Mouse (Mus musculus): ENCODE data around the gene Als2. TPM values are rescaled to one million over a fixed set of nuclear protein-coding genes. Genes with fewer than 3 reads are reported as not detected.

Gene Als2
- polyA plus RNA-seq, 1 experiment from 2014 or later = 13.5 TPM

DNA sequence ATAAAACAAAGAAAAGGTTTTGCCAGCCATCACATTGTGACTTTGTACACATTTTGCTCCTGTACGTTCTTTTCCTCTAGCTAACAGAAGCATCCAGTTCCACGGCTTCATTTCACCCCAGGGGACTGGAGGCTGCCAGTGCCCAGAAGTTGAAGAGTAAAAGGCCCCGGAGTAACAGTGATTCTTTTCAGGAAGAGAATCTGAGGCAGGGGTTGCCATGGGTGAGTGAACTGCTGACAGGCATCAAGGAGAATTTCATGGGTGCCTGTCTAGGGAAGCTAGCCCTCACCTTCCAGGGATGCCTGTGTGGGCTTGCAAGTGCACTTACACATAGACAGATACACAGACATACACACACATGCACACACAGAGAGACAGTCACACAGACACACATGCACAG is 20.7 kb upstream of the Als2 start:
- no peaks in the 10 kb centered on the region for H3K9me3 ChIP-seq (ENCODE audit: low read depth, low read length)
- WGBS = 63% methylated on average over 3 of the region's 3 CpGs
- peaks cover 2% of the 10 kb centered on the region; the same call in 1 of the 2 replicates for H3K4me1 ChIP-seq (ENCODE audit: insufficient read depth)
- H3K27ac ChIP-seq (ENCODE audit: low read depth) = no peak overlapping the region
- no peak overlapping the region for H3K9ac ChIP-seq
- TF ChIP-seq CTCF (IDR thresholded peaks at IDR 0.05; ENCODE audit: low read depth) = no peak
- H3K4me2 ChIP-seq = no peak overlapping the region
- H3K36me3 ChIP-seq (ENCODE audit: insufficient read depth) = no peaks in the 10 kb centered on the region
- no peak for DNase-seq
- ATAC-seq (ENCODE audit: insufficient read depth) = no peak
- H3K4me3 ChIP-seq (ENCODE audit: low read depth, low read length) = no peak overlapping the region
- no peaks in the 10 kb centered on the region for H3K27me3 ChIP-seq (ENCODE audit: insufficient read depth, low read length)

DNA sequence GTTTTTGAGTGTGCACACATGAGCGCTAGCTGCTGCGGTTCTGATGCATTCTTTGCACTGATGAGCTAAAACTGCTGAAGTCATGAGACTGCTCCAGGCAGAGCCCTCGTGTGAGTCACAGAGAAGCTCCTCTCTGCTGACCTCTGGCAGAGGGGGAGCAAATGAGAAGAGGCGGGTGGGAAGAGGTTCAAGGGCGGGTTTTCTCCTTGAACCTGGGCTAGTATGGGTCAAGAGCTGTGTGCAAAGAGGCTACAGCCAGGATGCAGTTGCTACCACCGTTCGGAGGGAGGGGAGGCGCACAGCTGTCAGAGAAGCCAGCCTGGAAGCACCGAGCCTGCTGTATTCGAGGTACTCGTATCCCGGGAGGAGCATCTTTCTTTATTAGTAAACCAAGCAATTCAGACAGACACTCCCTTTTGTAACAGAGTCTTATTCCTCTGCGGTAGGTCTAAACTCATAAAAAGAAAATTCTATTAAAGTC is 19.8 kb upstream of the Als2 start, which contains the start of gene Cdk15:
Cdk15 (plus strand) TSS at position 156 of the 481 bp plus-strand sequence.
- no peak for ATAC-seq (ENCODE audit: insufficient read depth)
- Histone ChIP-seq H3K9me3 (ENCODE audit: low read depth, low read length) (no peaks in the 10 kb centered on the region), H3K9ac (no peak within 1 kb of the TSS), H3K27ac (ENCODE audit: low read depth) (no peak within 1 kb of the TSS), H3K27me3 (ENCODE audit: insufficient read depth, low read length) (no peaks in the 10 kb centered on the region), H3K36me3 (ENCODE audit: insufficient read depth) (no peaks in the 10 kb centered on the region), H3K4me1 (ENCODE audit: insufficient read depth) (peaks cover 3% of the 10 kb centered on the region; the same call in 1 of the 2 replicates), H3K4me2 (peak within 1 kb of the TSS; percentile 12; the same call in 1 of the 2 replicates), H3K4me3 (ENCODE audit: low read depth, low read length) (no peak within 1 kb of the TSS)
- no peak for TF ChIP-seq CTCF (IDR thresholded peaks at IDR 0.05; ENCODE audit: low read depth)
- DNase-seq = peak; percentile 42
- 15% methylated on average over 13 of the region's 13 CpGs for WGBS

DNA sequence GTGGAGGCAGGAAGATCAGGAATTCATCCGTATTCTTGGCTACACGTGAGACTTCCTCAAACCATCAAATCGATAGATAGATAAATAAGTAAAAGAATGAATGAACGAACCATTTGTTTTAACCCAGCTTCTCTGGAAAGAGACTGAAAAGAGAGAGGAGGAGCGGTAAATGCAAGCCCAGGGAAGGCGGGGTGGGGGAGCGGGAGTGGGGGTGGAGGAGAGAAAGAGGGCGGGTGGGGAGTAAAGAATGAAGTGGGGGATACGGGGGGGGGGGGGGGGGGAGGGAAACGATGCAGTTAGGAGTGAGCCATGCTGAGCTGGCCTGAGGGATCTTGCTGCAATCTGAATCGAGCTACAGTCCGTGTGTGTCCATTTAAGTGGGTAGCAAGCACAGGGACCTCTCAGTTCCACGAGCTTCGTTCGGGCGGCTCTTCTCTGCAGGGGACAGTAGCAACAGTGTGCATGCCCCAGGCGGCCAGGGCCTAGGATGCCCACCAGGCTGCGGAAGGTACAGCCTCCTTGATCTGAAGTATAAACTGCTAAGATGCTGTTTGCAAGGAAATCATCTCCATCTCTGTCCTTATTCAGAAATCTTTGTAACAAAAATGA is 16.4 kb upstream of the Als2 start:
- DNase-seq = peak; percentile 22
- peak; percentile 49; the same call in 1 of the 2 replicates for ATAC-seq (ENCODE audit: insufficient read depth)
- Histone ChIP-seq H3K36me3 (ENCODE audit: insufficient read depth) (no peaks in the 10 kb centered on the region), H3K9ac (peak overlapping the region; percentile 29), H3K27ac (ENCODE audit: low read depth) (no peak overlapping the region), H3K27me3 (ENCODE audit: insufficient read depth, low read length) (no peaks in the 10 kb centered on the region), H3K4me1 (ENCODE audit: insufficient read depth) (peaks cover 3% of the 10 kb centered on the region; the same call in 1 of the 2 replicates), H3K4me2 (peak overlapping the region; percentile 56), H3K9me3 (ENCODE audit: low read depth, low read length) (no peaks in the 10 kb centered on the region), H3K4me3 (ENCODE audit: low read depth, low read length) (peak overlapping the region; percentile 16)
- WGBS = 4% methylated on average over 17 of the region's 18 CpGs
- TF ChIP-seq CTCF (IDR thresholded peaks at IDR 0.05; ENCODE audit: low read depth) = no peak

DNA sequence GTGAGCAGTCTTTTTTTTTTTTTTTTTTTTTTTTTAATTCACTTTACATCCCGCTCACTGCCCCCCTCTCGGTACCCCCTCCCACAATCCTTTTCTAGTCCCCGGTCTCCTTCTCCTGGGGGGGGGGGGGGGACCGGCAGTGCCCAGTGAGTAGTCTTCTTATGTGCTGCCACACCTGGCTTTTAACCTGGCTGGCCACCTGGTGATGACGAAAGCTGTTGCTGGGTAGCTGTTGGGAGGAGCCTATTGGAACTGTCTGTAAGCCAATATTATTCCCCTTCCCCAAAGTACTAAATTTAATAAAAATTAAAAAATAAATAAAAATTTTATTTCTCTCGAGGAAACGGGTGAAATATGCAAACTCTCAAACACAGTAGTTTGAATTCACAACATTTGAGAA is 15.7 kb upstream of the Als2 start:
- Histone ChIP-seq H3K9me3 (ENCODE audit: low read depth, low read length) (no peaks in the 10 kb centered on the region), H3K4me1 (ENCODE audit: insufficient read depth) (peaks cover 3% of the 10 kb centered on the region; the same call in 1 of the 2 replicates), H3K27ac (ENCODE audit: low read depth) (no peak overlapping the region), H3K4me2 (peak overlapping the region; percentile 56), H3K36me3 (ENCODE audit: insufficient read depth) (no peaks in the 10 kb centered on the region), H3K9ac (no peak overlapping the region), H3K4me3 (ENCODE audit: low read depth, low read length) (peak overlapping the region; percentile 16), H3K27me3 (ENCODE audit: insufficient read depth, low read length) (no peaks in the 10 kb centered on the region)
- ATAC-seq (ENCODE audit: insufficient read depth) = no peak; the same call in 1 of the 2 replicates
- DNase-seq = peak; percentile 75
- WGBS = 3% methylated on average over 4 of the region's 7 CpGs
- TF ChIP-seq CTCF (IDR thresholded peaks at IDR 0.05; ENCODE audit: low read depth) = no peak

DNA sequence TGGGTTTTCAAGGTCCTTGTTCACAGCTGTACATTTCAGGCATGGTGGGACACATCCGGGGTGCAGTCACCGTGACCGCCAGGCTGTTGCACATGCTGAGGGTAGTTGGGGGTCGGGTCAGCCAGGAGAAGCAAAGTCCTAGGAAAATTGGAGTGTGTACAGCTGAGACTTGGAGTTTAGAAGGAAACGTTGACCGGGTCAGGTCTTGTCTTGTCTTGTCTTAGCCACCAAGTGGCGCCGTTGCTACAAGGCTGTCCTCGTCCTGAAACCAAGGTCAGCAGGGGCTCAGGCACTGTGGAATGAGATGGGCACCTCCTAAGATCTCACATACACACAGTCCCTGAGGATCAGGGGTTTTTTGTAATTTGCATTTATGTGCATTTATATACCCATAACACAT is 10.6 kb upstream of the Als2 start:
- H3K9me3 ChIP-seq (ENCODE audit: low read depth, low read length) = no peaks in the 10 kb centered on the region
- no peak overlapping the region for H3K4me2 ChIP-seq
- DNase-seq = peak; percentile 82
- H3K36me3 ChIP-seq (ENCODE audit: insufficient read depth) = no peaks in the 10 kb centered on the region
- H3K4me1 ChIP-seq (ENCODE audit: insufficient read depth) = no peaks in the 10 kb centered on the region
- H3K4me3 ChIP-seq (ENCODE audit: low read depth, low read length) = no peak overlapping the region
- 2% methylated on average over 9 of the region's 9 CpGs for WGBS
- H3K27ac ChIP-seq (ENCODE audit: low read depth) = no peak overlapping the region
- no peak overlapping the region for H3K9ac ChIP-seq
- ATAC-seq (ENCODE audit: insufficient read depth) = peak; percentile 52; the same call in 1 of the 2 replicates
- TF ChIP-seq CTCF (IDR thresholded peaks at IDR 0.05; ENCODE audit: low read depth) = peak; percentile 88
- H3K27me3 ChIP-seq (ENCODE audit: insufficient read depth, low read length) = no peaks in the 10 kb centered on the region

DNA sequence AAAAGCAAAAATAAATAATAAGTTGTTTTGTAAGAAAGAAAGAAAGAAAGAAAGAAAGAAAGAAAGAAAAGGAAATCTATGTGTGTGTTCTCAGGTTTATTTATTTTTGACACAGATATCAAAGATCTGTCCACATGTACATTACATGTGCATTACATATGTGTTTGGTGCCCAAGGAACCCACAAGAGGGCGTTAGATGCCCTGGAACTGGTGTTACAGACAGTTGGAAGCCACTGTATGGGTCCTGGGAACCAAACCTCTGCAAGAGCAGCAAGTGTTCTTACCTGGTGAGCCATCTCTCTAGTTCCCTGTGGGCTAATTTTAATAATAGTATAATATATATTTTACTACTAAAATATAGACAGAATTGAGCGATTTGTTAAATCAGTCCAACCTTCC is 6.7 kb upstream of the Als2 start:
- no peak for TF ChIP-seq CTCF (IDR thresholded peaks at IDR 0.05; ENCODE audit: low read depth)
- WGBS = 54% methylated on average over 2 of the region's 2 CpGs
- no peaks in the 10 kb centered on the region for H3K36me3 ChIP-seq (ENCODE audit: insufficient read depth)
- no peak overlapping the region for H3K4me2 ChIP-seq
- no peaks in the 10 kb centered on the region for H3K4me1 ChIP-seq (ENCODE audit: insufficient read depth)
- no peak for DNase-seq
- H3K9ac ChIP-seq = no peak overlapping the region
- no peak overlapping the region for H3K27ac ChIP-seq (ENCODE audit: low read depth)
- H3K4me3 ChIP-seq (ENCODE audit: low read depth, low read length) = no peak overlapping the region
- no peak for ATAC-seq (ENCODE audit: insufficient read depth)
- no peaks in the 10 kb centered on the region for H3K27me3 ChIP-seq (ENCODE audit: insufficient read depth, low read length)
- H3K9me3 ChIP-seq (ENCODE audit: low read depth, low read length) = no peaks in the 10 kb centered on the region

DNA sequence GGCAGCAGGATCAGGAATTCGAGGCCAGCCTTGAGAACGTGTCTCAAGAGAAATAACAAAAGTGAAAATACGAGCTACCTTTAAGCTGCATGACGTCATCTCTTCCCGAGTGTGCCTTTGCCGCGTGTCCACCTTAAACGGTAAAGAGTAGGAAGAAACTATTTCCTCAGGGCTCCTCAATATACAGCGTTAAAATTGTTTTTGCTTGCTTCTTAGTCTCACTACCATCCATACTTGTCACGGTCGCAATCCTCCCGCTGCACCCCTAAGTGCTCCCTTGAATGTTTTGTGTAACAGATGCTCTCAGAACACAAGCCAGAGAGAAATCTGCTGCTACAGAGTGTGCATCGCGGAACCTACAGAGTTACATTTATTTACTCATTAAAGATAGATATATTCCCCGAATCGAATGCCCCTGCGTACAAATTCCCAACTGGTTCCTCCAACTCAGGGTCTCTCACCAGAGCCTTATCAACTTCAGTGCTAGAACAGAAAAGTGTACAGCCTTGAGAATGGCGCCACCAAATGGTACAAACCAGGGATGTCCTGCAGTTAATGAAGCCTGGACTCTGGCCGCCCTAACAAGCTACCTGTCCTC is 682 bp upstream of the Als2 start:
- 1% methylated on average over 19 of the region's 19 CpGs for WGBS
- peak; percentile 27 for ATAC-seq (ENCODE audit: insufficient read depth)
- no peaks in the 10 kb centered on the region for H3K9me3 ChIP-seq (ENCODE audit: low read depth, low read length)
- no peaks in the 10 kb centered on the region for H3K36me3 ChIP-seq (ENCODE audit: insufficient read depth)
- H3K4me3 ChIP-seq (ENCODE audit: low read depth, low read length) = peak overlapping the region; percentile 63
- DNase-seq = peak; percentile 87
- TF ChIP-seq CTCF (IDR thresholded peaks at IDR 0.05; ENCODE audit: low read depth) = peak; percentile 77
- H3K9ac ChIP-seq = peak overlapping the region; percentile 63
- H3K4me2 ChIP-seq = peak overlapping the region; percentile 87
- no peaks in the 10 kb centered on the region for H3K27me3 ChIP-seq (ENCODE audit: insufficient read depth, low read length)
- H3K4me1 ChIP-seq (ENCODE audit: insufficient read depth) = no peaks in the 10 kb centered on the region
- H3K27ac ChIP-seq (ENCODE audit: low read depth) = peak overlapping the region; percentile 52; the same call in 1 of the 2 replicates

All from lung, embryonic 14.5 days (tissue).